Mouse (Mus musculus): ENCODE results near the gene Acyp1.

Gene Acyp1

DNA sequence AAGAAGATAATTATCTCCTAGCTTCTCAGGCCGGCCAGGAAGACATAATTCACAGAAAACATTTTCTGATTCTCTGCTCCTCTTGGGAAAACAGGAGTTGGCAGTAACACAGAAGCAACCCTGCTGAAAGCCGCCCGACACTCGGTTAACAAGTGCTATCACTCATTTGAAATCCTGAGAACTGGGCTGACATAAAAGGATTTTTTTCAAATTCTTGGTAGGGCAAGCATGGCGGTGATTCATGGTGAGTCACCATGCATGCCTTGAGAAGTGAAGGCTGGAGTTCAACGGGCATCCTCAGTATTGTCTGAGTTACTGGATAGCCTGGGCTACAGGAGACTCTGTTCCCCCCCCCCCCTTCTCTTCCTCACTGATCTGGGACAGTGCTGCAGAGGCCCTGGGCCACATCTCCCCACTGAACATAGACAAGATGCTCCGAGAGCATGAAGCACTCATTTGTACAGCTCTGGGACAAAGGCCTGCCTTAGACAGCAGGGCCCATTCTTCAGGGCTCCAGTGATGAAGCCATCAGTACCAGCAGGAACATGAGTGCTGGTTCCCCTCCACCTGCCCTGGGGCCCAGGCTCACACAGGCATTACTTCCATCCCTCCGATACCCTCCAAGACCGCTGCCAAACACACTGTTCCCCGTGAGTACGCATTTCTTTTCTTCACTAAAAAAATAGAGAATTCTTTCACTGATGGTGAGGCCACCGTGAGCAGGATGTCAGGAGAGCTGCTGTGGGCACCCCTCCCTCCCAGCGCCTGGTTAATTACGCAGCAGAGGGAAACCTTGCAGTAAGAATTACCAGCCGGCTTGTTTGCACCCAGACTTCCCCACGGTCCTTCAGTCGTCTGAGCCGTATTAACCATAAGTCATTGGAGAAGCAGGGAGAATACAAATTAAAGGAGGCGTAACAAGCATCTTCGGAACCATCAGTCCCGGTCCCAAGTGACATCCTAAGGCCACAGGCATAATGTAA is 54.6 kb downstream of the Acyp1 start:
- DNase-seq: no peak

DNA sequence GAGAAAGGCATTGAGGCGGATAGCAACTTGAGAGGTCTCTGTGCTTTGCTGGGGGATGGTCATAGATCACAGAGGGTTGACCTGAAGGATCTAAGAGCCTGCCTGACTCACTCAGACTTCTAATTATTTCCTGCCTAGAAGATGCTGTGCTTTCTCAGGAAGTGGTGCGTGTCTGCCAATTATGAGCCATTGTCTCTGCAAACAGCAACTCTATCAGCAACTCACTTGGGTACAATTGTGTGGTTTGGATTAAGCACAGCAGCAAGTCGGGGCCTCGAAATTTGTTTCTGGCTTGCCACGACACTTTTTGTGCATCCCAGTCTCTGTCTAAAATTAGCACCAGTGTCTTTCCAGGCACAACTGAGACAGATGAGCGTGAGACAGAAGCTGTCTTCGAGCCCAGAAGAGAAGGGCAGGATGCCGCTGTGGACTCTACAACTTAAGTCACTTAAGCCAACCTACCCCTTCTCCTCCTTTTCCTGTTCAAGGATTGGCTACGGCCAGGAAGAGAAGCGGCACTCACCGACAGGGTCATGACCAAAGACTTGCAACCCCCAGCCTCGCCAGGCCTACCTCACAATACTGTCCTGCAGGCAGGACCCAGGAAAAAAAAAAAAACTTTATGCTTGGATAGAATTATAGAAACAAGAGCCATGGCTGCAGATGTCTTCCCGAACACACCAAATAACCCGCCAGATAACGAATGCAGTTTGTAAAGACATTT is 60.2 kb downstream of the Acyp1 start:
- no peak for DNase-seq

DNA sequence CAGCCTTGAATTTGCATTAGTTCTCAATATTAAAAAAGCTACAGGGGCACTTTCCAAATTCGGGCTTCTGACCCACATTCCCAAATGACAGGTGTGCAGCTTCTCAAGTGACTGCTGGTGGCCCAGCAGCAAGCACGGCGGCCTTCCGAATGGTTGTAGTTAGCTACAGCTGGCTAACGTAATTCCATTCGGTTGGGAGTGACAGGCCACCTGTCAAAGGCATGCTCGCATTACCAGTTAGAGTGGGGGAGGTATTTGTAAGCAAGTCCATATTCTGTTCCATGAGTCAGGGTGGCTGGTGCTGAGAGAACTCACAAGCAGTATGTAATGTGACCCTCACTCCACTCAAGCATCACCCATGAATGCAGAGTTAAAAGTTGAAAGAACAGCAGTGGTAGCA is 61.0 kb downstream of the Acyp1 start:
- no peak for DNase-seq

Measured in spleen, adult 18-20 months (tissue).